Comparison of ENCODE assay signal across 8 mouse cellular contexts in genomic region chr3:98338584-98339041, GRCm38 (mm10). TPM values are rescaled to one million over a fixed set of nuclear protein-coding genes. Genes with fewer than 3 reads are reported as not detected.
DNase-seq lines count a peak whose midpoint lies in the region; ATAC-seq lines count a peak whose summit lies in the region.

No protein-coding gene starts in this region.

- no peaks in the 10 kb centered on the region for H3K36me3 ChIP-seq in midbrain, embryonic 15.5 days (replicated peaks)
- no peaks in the 10 kb centered on the region for H3K36me3 ChIP-seq in stomach, embryonic 15.5 days

- H3K9me3 ChIP-seq in midbrain, embryonic 15.5 days, result no peaks in the 10 kb centered on the region
- H3K9me3 ChIP-seq in stomach, embryonic 15.5 days, result no peaks in the 10 kb centered on the region

- H3K27me3 ChIP-seq in midbrain, embryonic 15.5 days (replicated peaks), result no peaks in the 10 kb centered on the region
- no peaks in the 10 kb centered on the region for H3K27me3 ChIP-seq in stomach, embryonic 15.5 days (replicated peaks)

- WGBS in midbrain, embryonic 15.5 days, result 5% methylated on average over 15 of the region's 15 CpGs
- WGBS in stomach, embryonic 15.5 days, result 6% methylated on average over 15 of the region's 15 CpGs

- H3K4me3 ChIP-seq in midbrain, embryonic 15.5 days, result peak overlapping the region; percentile 54
- peak overlapping the region; percentile 61 for H3K4me3 ChIP-seq in stomach, embryonic 15.5 days (replicated peaks)

- peak; percentile 29; the same call in 1 of the 2 replicates for ATAC-seq in frontal cortex, adult (ENCODE audit: low TSS enrichment)
- peak; percentile 39 for ATAC-seq in inflammation-experienced regulatory T-cells, adult 6 months
- ATAC-seq in midbrain, embryonic 15.5 days (replicated peaks), result peak; percentile 38
- ATAC-seq in stomach, embryonic 15.5 days (ENCODE audit: insufficient read depth, low FRiP score, low read depth), result 0 out of 2 replicates have a peak, but pooled peaks have one; percentile 41

- H3K9ac ChIP-seq in midbrain, embryonic 15.5 days, result peak overlapping the region; percentile 52
- peak overlapping the region; percentile 56; the same call in 1 of the 2 replicates for H3K9ac ChIP-seq in stomach, embryonic 15.5 days

- peak overlapping the region; percentile 49; the same call in 1 of the 2 replicates for H3K27ac ChIP-seq in midbrain, embryonic 15.5 days
- H3K27ac ChIP-seq in stomach, embryonic 15.5 days, result peak overlapping the region; percentile 78

- H3K4me2 ChIP-seq in midbrain, embryonic 15.5 days, result peak overlapping the region; percentile 98
- peak overlapping the region; percentile 94 for H3K4me2 ChIP-seq in stomach, embryonic 15.5 days

- DNase-seq in frontal cortex, postnatal 25 days (ENCODE audit: low spot score in 2 of 2), result no peak
- DNase-seq in cerebellum, adult 9-10 months, result peak; percentile 24
- peak; percentile 33 for DNase-seq in gastrocnemius, adult 18-20 months (ENCODE audit: low spot score)
- peak; percentile 67 for DNase-seq in liver

- H3K4me1 ChIP-seq in midbrain, embryonic 15.5 days, result peaks cover 32% of the 10 kb centered on the region
- peaks cover 18% of the 10 kb centered on the region for H3K4me1 ChIP-seq in stomach, embryonic 15.5 days

RNA-seq across cellular contexts. Expression of gene Phgdh, which starts 1.2 kb away (rescaled TPM):
- total RNA-seq in gastrocnemius, adult 18-20 months (2021), result 1 to 10 TPM; 1.5 to 2.3 TPM
- polyA plus RNA-seq in inflammation-experienced regulatory T-cells, adult 6 months (2017; shearing (Covaris generic)), result 100 to 1,000 TPM in 2 of 3 experiments, 10 to 100 TPM in 1; 88.7 to 105 (median 101) TPM
- polyA plus RNA-seq in midbrain, embryonic 15.5 days (2015; fragmentation: Nextera tagmentation; extraction: Ambion mirVana), result 113 and 142 TPM in 2 replicates
- polyA plus RNA-seq in stomach, embryonic 15.5 days (2015; fragmentation: Nextera tagmentation; extraction: Ambion mirVana), result 272 and 344 TPM in 2 replicates

RNA-seq across cellular contexts. Expression of gene Zfp697, which starts 43.6 kb away (rescaled TPM):
- total RNA-seq in gastrocnemius, adult 18-20 months (2021), result 1 to 10 TPM in 1 of 2 experiments, under 1 TPM in 1; 0.78 to 2.0 TPM
- not detected for polyA plus RNA-seq in inflammation-experienced regulatory T-cells, adult 6 months (2017; shearing (Covaris generic))
- 19.8 TPM in 2 replicates for polyA plus RNA-seq in midbrain, embryonic 15.5 days (2015; fragmentation: Nextera tagmentation; extraction: Ambion mirVana)
- polyA plus RNA-seq in stomach, embryonic 15.5 days (2015; fragmentation: Nextera tagmentation; extraction: Ambion mirVana), result 5.8 and 6.1 TPM in 2 replicates

RNA-seq across cellular contexts. Expression of gene Hmgcs2, which starts 58.4 kb away (rescaled TPM):
- 1 to 10 TPM; 1.1 to 2.4 TPM for total RNA-seq in gastrocnemius, adult 18-20 months (2021)
- not detected for polyA plus RNA-seq in inflammation-experienced regulatory T-cells, adult 6 months (2017; shearing (Covaris generic))
- polyA plus RNA-seq in midbrain, embryonic 15.5 days (2015; fragmentation: Nextera tagmentation; extraction: Ambion mirVana), result 22.9 and 26.8 TPM in 2 replicates
- 55.7 and 61.3 TPM in 2 replicates for polyA plus RNA-seq in stomach, embryonic 15.5 days (2015; fragmentation: Nextera tagmentation; extraction: Ambion mirVana)

Comparison
In these comparisons a context has a peak if more than half of its experiments do, and no peak if none do; other contexts are left out.
1. DNase-seq: peak in cerebellum, adult 9-10 months (single experiment), gastrocnemius, adult 18-20 months (single experiment) and liver (single experiment); none in frontal cortex, postnatal 25 days (0 of 2).
2. RNA of gene Hmgcs2, which starts 58.4 kb away (polyA plus RNA-seq): 55.7 to 61.3 TPM in stomach, embryonic 15.5 days and 22.9 to 26.8 TPM in midbrain, embryonic 15.5 days; not detected in inflammation-experienced regulatory T-cells, adult 6 months; every median in the first group is over 10 times any median in the second.
3. Peak in every context shown above with its lines, with median percentiles within 50 percentile points of each other: ATAC-seq.